Mouse (Mus musculus): ENCODE data around the gene Prkch. TPM values are rescaled to one million over a fixed set of nuclear protein-coding genes. Genes with fewer than 3 reads are reported as not detected.
A peak's percentile ranks its signal among the peaks of the same experiment; 100 is the strongest.

Gene Prkch
- total RNA-seq, 2 experiments from 2014 or later: 11.2 to 16.3 TPM

DNA sequence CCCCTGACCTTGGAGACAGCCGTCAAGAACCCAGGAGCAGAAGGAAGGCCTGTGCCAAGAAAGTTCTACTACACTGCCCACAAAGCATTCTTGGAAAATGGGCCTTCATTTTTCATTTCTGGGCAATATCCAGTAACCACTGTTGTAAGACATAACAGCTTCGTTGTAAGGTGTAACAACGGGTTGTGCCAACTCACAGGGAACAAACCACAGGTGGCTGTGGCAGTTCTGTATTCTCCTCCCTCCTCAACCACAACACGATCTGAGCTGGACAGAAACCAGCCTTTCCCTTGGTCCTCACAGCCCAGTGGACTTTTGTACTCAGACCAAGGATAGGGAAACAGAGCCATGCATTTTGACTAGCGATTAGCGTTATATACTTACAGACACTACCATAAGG, 171.9 kb downstream of the Prkch start:
- no peak for DNase-seq

DNA sequence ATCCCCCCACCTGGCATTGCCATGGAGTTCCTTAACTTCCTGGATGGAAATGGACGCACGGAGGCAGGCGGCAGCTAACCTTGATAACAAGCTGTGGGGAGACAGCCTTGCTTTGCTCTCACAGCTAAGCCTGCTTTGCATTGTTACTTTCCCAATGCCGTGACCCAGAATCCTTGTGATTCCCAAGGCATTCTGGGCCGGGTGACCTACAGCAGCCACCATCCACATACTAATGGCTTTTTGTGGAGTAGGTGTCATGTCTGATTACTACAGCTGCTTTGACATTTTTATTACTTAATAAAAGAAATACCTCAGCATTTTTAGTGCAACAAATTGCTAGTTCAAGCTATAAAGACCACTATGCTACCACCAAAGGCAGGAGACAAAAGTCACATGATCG, 177.4 kb downstream of the Prkch start:
- no peak for DNase-seq

DNA sequence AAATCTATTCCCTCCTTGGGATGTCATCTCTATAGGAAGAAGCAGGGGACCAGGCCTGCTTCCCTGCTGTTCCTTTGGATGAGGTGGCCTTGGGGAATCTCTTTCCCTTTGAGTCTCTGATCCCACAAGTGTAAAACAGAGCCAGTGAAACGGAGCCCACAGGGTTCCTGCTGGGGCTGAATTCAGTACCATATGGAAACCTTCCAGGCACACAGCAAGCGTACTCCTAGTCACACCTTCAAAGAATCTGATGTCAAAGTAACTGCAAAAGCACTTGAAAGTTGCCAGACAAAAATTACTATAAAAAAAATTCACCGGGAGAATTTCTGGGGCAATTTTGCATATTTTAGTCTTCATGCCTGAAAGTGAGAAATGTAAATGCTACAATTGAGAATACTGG, 178.2 kb downstream of the Prkch start:
- no peak for DNase-seq

DNA sequence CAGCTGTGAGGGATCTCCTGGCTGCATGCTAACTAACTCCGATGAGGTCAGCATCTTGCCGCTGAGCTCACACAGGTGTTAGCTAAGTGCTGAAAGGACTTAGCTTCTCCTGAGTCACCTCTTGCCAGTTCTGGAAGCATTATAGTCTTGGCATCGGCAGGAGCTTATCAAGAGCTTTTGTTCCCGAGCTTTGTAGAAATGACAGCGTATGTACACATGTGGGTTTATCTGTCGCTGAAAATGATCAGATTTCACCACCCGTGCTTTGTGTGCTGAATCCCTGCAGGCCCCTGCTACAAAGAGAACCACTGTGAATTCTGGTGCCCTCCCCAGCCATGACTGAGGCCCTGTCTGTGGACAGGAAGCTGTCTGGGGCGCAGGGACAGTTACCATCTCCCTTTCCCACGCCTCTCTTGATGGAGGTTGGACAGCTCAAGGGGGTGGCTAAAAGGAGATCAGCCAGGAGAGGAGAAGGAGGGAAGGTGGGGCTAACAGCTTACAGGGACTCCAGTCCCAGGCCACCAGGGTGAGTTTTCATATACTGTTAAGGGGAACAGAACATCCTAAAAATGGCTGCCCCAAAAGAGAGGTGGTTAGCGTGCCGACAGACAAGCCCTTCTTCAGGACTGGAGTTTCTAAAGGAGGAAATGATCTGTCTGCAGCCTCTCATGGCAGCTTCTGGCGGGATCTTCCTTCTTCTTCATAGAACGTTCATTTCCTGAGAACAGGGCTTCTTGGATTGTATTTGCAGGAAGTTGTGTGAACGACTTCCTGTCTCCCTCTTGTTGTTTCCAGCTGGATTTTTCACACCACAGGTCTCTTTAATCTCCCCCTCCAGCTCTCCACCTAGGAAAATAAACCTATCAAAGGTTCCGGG, 180.3 kb downstream of the Prkch start:
- DNase-seq: no peak

DNA sequence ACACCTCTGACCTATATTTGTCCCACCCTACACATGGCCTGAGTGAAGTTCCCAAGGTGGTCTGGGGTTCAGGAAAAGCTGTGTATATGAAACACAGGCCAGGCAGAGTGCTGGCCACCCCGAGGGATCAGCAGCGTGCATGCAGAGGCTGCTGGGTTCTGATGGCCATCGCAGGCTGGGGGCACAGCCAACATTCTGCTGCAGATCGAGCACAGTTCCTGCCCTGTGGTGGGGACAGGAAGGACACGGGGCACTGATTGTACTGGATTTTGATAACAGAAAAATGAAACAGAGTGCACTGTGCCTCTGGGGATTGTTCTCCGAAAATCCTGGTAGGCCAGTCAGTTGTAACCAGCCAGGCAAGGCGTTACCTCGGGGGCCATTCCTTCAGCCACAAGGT, 181.6 kb downstream of the Prkch start:
- DNase-seq: peak in 1 of 2 experiments; percentile 33

DNA sequence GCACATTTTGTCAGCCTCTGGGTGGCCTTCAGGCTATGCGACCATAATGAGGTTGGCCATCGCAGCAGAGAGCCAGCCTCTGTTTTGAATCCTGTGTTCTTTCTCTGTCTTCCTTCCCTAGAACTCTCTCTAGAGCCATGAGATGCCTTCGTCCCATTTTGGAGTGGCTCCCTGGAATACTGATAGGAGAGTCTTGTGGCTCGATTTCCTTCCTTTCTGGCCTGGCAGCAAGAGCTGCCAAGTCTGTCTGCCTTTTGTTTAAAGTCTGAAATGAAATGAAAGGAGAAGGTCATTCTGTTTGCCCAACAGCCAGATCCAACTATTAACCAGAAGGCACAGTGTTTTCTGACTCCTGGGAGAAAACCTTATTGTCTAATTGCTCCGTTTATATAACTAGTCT, 184.2 kb downstream of the Prkch start:
- no peak for DNase-seq

DNA sequence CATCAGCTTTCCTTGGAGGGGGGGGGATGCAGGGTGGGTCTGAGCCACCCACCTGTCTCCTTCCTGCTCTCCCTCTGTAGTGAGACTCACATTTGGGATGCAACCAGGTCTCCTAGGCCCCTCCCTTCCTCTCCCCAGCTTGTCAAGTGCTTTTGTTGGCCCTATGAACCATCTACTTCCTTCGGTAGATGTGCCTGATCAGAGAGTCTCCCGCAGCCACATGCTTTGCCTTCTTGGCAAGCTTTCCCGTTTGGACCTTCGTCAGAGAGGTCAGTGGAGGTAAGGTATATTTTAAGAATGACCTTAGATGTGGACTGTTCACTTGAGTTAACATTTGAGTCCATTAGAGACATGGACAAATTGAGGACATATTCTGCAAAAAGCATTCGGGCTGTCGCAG, 184.9 kb downstream of the Prkch start:
- no peak for DNase-seq

DNA sequence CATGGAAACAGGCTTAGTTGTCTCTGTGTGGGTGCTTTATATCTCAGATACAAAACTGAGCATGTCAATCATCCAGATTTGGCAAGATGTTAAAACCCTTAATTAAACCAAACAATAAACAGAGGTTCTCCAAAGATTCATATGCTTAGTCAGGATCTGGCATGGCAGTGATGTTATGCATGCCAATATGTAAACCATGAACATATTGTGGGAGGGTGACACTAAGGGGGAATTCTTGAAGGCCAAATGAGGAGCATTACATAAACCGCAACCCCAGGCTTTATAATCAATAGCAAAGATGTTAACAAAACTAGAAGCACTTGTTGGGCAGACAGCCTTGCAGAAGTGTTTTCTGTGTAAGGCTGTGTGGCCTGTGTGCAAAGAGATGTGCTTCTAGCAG, 186.2 kb downstream of the Prkch start:
- no peak for DNase-seq

DNA sequence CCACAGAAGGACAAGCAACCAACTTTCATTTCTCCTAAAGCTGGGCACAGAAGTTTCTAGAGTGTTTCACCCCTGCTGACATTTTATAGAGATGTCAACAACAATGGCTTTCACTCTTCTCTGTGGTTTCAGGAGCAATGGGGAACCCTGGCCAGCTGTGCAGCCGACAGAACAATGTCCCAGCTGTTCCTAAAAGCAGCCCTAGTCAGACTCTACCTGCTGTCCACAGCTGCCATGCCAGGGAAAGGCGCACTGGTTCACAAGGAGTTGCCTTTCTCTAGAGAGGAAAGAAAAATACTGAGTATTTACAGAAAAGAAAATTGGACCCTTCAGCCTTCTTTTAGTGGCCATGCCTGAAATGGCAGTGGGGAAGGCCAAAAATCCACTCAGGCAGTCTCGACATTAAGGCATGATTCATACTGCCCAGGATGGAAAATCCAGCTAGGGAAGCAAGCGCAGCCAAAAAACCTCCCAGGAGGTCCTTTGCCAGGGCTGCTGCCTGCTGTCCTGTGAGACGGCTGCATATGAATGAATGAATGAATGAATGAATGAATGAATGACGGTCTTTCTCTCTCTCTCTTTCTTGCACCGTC, 190.3 kb downstream of the Prkch start:
- DNase-seq: peak; percentile 58 to 64

DNA sequence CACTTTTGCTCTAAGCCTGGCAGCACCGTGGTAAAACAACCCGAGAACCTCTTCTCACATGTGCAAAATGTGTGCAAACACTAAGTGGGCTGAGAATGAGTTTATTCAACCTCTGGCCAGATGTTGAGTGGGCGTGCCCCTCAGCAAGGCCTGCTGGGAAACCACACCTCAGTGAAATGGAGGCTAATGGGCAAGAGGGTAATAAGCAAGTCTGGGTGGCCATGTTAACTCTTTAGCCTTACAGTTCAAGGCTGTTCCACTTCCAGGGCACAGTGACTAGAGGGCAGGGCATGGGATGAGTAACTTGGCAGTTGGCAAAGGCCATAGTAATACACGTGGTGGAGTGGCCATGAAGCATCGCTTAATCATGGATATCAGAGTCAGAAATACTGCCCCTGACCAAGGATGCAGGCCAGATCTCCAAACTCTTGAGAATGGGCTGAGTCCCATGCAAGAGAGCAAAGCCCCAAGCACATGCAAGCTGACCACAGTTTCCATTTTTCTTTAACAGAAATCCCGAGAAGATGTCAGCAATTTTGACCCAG, 191.9 kb downstream of the Prkch start:
- peak; percentile 71 to 84 for DNase-seq

DNA sequence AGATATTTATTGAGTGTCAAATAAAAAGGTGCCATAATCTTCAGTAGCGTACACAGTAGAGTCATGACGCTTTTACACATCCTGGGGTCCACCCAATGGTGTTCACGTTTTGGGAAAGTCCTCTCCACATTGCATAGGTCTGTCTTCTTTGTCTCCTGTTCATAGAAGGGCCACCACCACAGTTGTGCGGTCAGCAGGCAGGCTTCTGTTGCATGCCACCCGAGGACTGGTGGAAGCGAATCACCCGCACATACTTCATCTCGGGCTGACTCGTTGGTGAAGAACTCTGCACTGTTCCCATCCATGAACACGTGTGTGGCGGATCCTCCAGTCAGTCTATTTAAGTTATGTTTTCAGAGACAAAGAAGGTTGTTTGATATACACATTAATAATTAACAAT, 193.1 kb downstream of the Prkch start:
- DNase-seq: no peak

DNA sequence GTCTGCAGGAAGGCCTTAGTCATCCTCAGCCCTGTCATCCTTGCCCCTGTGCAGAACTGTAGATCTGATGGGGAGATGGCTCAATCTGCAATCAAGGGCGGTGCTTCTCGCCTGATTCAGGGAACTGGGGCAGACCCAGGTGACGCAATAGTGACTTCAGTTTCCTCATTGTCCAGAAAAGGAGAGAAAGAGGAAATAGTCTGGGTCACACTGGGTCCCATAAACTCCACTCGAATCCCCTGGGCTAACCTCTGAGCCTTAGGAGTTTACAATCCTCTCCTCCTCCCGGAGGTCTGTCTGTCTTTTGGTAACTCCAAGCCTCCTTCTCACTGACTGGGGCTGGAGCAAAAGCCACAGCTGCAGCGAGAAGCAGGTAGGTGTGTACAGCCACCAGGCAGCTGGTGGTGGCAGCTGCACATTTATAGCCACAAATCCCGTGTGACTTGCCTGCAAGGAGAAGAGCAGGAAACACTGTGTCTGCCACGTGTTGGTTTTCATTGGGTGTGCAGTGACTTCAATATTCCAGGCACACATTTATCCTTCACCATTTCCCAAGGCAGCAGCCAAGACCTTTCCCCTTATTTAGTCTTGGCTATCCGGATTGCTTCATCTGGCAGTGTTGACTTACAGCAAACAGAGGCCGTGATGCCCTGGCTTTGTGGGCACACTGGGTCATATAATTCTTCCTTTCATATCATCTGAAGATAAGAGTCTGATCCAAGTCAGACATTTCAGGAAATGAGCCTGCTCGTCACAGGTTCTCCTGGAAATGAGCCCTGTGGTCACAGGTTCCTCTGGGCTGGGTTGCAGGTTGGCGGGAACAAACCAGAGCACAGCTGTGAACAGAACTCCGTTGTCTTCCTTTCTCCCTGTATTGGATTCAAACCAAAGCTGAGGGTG, 195.0 kb downstream of the Prkch start:
- peak; percentile 78 to 83 for DNase-seq

DNA sequence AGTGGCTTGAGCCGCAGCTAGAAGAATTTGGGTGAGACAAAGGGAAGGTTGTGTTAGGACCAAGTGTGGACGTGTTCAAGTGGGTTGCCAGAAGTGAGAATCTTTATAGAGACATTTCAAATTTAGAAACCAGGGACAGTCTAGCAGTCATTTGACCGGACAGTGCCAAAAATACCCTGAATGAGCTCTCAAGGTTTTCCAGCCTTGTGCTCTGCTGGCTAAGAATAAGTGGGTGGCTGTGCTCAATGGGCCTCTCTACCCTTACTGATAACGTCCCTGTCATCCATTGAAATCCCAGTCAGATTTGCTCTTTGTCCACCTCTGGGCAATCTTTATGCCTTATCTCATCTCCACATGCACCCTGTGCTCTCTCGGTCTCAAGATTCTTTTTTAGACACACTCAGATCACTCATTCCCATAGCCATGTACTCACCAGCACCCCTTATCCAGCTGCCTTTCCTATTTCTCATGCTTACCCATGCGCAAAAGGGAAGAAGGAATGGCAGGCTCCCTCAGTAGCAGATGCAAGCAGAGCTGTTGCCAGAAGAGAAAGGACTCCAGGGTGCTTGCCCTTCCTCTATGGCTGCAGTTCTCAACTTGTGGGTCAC, 196.9 kb downstream of the Prkch start:
- no peak for DNase-seq

DNA sequence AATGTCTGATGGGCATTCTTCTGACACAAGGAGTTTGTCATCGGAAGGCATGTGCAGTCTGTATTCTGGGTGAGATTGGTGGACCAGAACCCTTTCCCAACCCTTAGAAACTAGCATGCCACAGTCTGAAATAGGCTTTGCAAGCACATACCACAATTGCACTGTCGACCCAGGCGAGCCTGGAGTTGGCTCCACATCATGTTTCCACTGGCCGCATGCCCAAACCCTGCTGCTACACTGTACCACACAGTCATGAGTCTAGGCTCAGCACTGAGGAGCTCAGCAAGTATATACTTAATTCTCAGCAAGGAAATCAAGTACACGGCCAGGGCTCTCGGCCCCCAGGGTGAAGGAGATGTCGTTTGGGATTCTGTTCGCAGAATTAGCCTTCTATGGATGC, 202.3 kb downstream of the Prkch start:
- peak; percentile 86 to 87 for DNase-seq

DNA sequence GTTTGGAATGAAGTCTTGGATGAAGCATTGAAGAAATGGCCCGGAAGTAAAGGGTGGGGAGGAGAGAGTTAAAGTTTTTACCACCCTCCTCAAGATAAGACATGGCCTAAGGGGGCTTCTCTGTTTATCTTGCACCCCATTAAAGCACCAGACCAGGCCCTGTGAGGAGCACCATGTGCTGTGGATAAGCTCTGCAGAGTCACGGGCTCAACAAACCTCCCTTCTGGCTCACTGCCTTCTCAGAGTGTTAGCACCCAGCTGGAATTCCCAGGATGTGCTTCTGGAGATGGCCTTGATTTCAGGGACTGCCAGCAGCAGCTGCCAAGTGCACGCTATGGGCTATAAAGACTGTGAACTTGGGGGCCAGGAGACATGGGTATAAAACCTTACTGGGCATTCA, 204.3 kb downstream of the Prkch start:
- peak; percentile 66 to 72 for DNase-seq

DNA sequence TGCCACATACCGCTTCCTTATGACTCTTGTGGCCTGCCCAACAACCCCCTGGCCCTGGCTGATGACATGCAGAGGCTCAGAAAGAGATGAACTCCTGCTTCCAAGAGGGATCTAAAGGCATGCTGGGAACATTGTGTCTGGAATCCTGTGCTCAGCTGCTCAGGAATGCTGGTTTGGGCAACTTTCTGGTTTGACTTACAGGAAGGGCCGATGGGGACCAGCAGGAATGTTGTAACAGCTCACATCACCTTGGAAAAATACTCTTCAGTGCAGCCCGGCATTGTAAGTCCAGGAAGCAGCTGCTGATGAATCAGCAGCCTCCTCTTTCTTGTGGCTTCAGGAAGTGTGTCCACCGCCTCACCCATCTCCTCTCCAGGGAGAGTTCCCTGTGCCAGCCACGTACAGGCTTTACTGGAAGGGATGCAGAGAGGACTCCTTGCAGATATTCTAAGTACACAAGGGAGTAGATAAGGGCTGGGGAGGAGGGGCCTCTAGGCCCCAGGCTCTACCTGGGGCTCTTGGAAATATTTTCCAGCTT, 206.0 kb downstream of the Prkch start:
- DNase-seq: peak; percentile 49 to 64

DNA sequence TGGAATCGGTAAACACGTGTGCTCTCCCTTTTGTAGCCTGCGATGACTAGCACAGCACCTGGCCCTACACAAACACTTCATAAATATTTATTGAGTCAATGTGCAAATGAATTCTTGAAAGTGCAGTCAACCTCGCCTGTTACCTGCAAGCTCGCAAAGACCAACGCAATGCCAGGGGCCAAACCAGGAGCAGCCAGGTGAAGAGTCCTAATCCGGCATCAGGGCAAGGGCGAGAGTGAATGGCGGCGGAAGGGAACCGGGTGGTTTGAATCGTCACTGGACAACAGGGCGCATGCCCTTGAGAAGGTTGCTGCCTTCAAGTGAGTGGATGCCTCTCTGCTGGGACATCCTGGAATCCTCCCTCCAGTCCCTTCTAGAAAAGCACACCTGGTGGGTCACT, 208.6 kb downstream of the Prkch start:
- DNase-seq: no peak

DNA sequence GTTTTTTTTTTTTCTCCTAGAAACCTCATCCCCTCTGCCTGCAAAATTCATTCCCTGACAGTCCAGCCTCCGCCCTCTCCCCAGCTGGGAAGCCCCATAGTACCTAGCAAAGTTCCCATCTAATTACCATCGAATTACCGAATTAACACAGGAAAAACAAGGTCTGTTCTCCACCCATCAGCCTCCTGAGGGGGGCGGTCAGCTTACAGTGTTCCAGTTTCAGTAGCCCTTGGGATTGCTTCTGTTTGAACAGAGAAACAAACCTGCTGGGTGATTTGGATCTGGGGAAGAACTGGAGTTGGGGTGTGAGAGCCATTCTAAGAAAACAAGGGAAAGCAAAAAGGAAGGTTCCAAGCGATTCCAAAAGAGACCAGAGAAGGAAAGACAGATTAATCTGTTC, 209.1 kb downstream of the Prkch start:
- no peak for DNase-seq

DNA sequence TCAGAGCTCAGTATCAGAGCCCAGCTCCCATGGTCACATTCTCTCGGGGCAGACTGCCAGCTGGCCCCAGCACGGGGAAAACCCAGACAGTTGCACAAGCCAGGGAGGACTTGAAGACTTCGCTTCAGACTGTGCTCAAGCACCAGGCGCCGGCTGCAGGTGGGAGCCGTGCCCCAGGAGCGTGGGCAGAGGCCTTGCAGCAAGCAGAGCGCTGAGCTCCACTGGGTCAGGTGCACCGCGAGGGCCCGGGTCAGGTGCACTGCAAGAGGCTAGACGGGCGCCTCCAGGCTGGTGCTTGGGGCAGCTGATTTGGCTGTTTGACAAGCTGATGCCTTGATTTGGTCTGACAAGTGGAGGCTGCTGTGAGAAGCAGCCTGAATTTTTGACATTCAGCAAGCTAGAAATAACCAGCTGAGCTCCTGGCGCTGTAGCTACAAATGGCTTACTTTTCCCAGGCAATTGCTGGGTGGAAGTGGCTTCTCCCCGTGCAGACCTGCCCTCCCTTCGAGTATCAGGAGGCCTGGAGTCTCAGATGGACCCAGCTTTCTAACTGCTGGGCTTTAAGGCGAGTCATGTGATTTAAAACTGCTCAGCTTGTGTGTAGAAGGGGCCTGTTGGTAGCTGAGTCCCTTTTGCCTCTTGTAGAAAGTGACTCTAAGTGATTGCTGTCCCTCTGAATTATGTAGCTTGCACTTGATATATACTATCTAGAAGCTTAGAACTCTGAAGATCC, 209.7 kb downstream of the Prkch start:
- DNase-seq: peak; percentile 94 to 96

DNA sequence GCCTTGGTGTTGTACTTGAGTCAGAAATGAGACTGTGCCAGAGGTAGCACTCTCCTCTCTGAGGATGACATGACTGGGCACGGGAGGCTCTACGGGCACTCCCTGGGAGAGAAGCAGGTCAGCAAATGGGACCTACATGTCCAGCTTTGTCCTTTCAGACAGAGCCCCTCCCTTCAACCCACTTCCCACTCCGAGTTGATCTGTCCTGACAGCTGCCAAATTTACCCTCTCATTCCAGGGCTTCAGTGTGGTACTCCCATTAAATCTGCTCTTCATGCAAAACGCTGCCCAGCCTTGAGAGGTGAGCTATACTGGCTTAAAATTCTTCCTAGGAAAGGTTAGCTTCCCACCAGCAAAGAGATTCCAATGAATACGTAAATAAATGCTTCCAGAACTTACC, 215.1 kb downstream of the Prkch start:
- no peak for DNase-seq

DNA sequence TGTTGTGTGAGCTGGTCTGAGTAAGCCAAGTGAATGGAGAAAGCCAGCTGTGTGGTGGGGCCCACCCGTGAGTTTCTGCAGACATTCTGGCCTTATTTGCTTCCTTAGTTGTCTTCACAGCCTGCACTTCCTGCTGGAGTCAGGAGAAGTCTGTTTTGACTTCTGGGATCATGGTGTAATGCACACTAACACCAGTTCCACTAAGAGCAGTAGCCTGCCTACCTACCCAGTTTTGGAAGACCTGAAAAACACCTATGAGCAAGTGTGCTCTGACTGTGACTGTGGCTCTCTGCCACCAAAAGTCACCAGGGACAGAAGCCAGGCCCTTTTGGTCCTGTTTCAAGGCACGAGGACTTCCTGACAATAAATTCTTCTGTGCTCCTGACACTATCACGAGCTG, 216.3 kb downstream of the Prkch start:
- peak; percentile 62 to 64 for DNase-seq
